Mouse (Mus musculus) telencephalon, adult 2 months (tissue): ENCODE data around the gene Pa2g4.
A peak's percentile ranks its signal among the peaks of the same experiment; 100 is the strongest.
"Not testable (repeated sequence)": the region's sequence is repeated elsewhere in the genome, so short reads cannot be mapped to it uniquely, and the experiment has no call there.

Source experiments
- DNase-seq: peaks from one replicate; pipeline ENCODE4 v3.0.0-alpha.2; 2011; ENCODE audit warnings: low read depth, low spot score

Pa2g4 gene

GRCm38 (mm10) chr10:128565788-128566531 is at the start of gene Pa2g4:
TSS of gene Pa2g4 (minus strand) at chr10:128565987.
- DNase-seq = peak; percentile 98

GRCm38 (mm10) chr10:128614934-128615333 is 49.1 kb upstream of the Pa2g4 start:
- no peak for DNase-seq

- not testable (repeated sequence) for DNase-seq
Observed at GRCm38 (mm10) chr10:128613820-128614219, 48.0 kb upstream of the Pa2g4 start.

- DNase-seq = no peak
Observed at GRCm38 (mm10) chr10:128613154-128613440, 47.3 kb upstream of the Pa2g4 start.

GRCm38 (mm10) chr10:128612433-128613153 is 46.8 kb upstream of the Pa2g4 start:
- peak; percentile 54 for DNase-seq

GRCm38 (mm10) chr10:128606483-128606882 is 40.7 kb upstream of the Pa2g4 start:
- no peak for DNase-seq

- no peak for DNase-seq
Observed at GRCm38 (mm10) chr10:128602470-128603128, 36.8 kb upstream of the Pa2g4 start.

- no peak for DNase-seq
Observed at GRCm38 (mm10) chr10:128601499-128601898, 35.7 kb upstream of the Pa2g4 start.

- DNase-seq = no peak
Observed at GRCm38 (mm10) chr10:128598476-128598875, 32.7 kb upstream of the Pa2g4 start.

- DNase-seq = no peak
Observed at GRCm38 (mm10) chr10:128592797-128593196, 27.0 kb upstream of the Pa2g4 start.

GRCm38 (mm10) chr10:128591436-128591835 is 25.6 kb upstream of the Pa2g4 start:
- DNase-seq = no peak

- DNase-seq = no peak
Observed at GRCm38 (mm10) chr10:128590193-128590690, 24.5 kb upstream of the Pa2g4 start.

GRCm38 (mm10) chr10:128589464-128590192 is 23.8 kb upstream of the Pa2g4 start, which contains the start of gene Erbb3:
TSS of gene Erbb3 (minus strand) at chr10:128589652.
- DNase-seq = no peak

GRCm38 (mm10) chr10:128588775-128589463 is 23.1 kb upstream of the Pa2g4 start:
- DNase-seq = no peak

GRCm38 (mm10) chr10:128588136-128588535 is 22.3 kb upstream of the Pa2g4 start:
- no peak for DNase-seq

GRCm38 (mm10) chr10:128587697-128588096 is 21.9 kb upstream of the Pa2g4 start:
- no peak for DNase-seq

GRCm38 (mm10) chr10:128587120-128587519 is 21.3 kb upstream of the Pa2g4 start:
- no peak for DNase-seq

- DNase-seq = peak; percentile 66
Observed at GRCm38 (mm10) chr10:128586546-128586945, 20.8 kb upstream of the Pa2g4 start.

- DNase-seq = no peak
Observed at GRCm38 (mm10) chr10:128584386-128584785, 18.6 kb upstream of the Pa2g4 start.

GRCm38 (mm10) chr10:128583644-128584043 is 17.9 kb upstream of the Pa2g4 start:
- DNase-seq = no peak

- no peak for DNase-seq
Observed at GRCm38 (mm10) chr10:128579731-128580130, 13.9 kb upstream of the Pa2g4 start.
